Mouse (Mus musculus) right cerebral cortex, postnatal 10 days (tissue): ENCODE results near the gene Dusp7.

Experiments used
- DNase-seq, 2 experiments: peaks; one replicate each; pipeline ENCODE4 v3.0.0; 2021; ENCODE audit warnings: low spot score in 2 of 2

Gene Dusp7

DNA sequence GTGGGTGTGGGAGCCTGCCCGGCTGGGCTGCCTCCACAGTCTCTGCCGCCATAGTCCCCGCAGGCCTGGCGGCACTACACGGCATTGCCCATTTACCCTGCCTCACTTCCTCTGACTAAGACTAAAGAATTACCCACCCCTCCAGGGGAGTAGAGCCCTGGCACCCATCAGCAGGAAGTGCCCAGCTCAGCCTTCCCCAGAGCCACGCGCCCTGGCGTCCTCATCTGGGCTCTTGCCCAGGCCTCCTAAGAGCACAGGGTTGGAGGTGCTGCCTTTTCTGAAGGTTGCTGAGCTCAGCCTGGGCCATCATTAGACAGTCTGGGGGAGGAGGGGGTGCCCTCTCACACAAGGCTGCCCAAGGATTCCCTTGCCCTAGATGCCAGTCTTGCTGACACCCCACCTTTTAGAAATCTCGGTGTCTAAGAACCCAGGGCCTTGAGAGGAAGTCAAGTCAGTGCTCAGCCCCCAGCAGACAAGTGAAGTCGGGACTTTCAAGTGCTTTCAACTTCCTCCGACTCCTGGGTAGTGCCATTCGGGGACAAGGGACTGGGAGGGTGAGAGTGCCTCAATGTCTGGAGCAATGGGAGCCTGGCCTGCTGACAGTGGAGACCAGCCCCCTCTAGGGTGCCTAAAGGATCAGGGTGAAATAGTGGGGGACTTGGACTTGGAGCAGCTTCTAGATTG lies 17.9 kb downstream of the Dusp7 start:
- peak in 1 of 2 experiments; percentile 64 for DNase-seq

DNA sequence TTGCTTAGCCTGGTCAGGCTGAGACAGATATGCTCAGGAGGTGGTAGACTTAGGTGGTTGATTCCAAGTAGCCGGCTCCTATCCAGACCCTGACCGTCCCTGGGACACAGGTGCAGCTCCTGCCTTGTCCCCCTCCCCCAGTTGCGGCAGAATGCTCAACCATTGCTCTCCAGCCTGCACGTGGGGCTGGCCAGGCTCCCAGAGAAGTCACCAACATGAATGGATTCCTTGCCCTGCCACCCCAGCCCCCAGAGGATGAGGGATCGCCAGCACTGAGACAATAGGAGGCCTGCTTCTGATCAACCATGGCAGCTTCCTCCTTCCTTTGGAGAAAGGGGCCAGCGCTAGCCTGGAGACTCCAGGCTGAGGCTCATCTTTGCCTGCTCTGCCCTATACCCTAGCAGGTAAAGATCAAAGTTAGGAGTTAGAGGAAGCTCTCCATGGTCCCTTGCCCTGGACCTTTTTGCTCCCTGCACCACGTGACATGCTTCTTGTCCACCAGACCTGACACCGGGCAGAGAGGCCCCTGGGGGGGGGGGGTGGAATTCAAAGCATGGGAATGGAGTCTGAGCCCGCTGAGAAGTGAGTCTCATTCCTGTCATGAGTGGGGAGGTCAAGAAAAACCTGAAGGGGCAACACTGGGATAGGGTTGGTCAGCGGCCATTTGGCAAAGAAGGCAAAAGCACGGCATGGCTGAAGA lies 24.5 kb downstream of the Dusp7 start:
- no peak for DNase-seq

DNA sequence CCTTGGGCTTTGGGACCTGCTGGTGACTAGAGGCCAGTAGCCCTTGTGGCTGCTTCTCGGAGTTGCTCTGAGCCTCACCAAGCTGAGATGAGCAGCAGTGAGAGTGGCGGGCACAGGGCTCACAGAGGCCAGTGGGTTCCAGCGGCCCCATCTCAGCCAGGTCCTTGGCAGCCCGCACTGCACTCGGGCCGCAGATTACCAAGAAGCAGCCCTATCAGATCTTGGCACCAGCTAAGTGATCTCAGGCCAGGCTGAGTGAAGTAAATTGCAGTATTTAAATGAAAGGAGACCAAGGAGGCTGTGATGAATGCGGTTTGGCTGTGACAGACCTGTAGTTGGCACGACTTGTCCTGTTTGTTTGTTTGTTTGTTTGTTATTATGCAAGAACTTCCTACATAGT lies 25.1 kb downstream of the Dusp7 start:
- no peak for DNase-seq

DNA sequence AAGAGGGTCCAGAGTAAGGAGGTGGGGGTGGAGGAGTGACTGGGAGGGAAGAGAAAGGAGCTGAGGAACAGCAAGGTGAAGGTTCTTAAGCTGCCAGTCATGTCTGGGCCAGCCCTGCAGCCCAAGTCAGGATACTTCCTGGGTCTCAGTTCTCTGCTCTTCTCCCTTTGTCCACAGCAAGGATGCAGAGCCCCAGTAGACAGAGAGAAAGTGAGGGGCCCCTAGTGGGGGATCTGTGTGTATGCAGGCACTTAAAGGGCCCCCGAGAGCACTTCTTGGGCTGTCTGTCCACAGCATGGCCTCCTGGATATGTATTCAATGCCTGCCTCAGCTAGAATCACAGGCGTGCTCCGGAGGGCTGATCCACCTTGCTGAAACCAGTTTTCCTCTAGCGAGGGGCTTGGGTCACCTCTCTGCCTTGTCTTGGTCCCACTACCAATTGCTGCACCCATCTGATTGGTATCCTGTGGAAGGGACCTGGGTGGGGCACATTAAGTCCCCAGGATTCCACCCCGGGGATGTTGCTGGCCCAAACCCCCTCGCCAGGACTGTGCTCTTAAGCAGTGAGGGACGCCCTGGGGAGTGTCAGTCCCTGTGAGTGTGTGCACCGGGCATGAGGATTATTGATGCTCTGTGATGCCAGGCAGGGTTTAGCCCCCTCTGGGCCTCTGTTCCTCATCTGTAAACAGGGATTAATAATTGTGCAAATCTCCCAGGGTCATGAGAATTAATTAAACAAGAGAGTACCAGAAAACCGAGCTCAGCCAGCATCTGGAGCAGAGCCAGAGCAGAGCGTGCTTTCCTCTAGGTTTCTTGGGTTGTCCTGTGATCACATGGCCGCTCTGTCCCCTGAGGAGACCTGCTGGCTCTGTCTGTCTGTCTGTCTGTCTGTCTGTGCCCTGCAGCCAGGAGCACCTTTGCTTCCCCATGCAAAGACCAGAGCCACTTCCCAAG lies 26.5 kb downstream of the Dusp7 start:
- no peak for DNase-seq

DNA sequence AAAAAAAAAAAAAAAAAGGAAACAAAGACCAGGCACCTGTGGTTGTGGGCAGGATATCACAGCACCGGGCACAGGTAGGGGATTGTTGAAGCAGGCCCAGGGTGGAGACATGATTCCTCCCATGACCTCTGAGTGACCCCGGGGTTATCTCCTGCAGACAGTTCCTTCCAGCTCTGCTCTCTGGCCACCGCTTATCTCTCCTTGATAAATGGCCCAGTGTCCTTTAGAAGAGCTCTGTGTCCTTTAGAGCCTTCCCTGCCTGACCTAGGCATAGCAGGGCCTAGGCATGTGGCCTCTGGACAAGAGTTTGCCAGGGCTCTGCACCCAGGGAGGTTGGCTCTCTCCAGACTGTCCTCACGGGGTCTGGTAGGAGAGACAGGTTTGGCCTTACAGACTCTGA lies 29.3 kb downstream of the Dusp7 start:
- no peak for DNase-seq

DNA sequence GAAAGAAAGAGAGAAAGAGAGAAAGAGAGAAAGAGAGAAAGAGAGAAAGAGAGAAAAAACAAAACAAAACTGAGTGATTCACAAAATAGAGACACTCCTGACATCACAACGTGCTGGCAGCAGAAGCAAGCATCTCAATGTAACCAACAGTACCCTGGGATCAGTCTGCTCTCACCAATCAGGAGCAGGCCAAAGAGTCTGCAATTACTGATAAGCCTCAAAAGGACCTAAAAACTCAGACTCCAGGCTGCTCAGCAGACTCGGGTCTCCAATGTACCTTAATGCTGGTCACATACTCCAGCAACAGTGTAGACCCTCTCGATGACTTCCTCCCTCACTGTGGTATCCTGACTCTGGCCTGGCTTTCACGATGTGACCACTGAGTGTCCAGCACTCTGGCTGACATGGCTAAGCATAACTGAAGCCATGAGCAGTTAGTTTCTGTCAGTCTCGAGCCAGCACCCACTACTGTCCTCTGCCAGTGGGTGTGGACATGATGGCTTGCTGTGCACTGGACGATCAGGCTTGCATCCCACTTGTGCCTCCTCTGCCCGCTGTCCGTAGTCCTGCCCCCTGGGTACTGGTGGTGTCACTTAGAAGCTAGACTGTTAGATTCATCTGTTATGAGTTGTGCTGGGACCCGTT lies 30.4 kb downstream of the Dusp7 start:
- no peak for DNase-seq

DNA sequence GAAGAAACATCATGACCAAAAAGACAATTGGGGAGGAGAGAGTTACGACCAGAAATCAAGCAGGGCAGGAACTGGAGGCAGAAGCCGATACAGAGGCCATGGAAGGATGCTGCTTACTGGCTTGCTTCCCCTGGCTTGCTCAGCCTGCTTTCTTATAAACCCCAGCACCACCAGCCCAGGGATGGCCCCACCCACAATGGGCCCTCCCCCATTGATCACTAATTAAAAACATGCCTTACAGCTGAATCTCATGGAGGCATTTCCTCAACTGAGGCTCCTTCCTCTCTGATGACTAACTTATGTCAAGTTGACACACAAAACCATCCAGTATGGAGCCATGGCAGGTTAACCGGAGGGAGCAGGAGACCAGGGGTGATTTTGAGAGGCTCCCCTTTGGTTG lies 31.4 kb downstream of the Dusp7 start:
- no peak for DNase-seq

DNA sequence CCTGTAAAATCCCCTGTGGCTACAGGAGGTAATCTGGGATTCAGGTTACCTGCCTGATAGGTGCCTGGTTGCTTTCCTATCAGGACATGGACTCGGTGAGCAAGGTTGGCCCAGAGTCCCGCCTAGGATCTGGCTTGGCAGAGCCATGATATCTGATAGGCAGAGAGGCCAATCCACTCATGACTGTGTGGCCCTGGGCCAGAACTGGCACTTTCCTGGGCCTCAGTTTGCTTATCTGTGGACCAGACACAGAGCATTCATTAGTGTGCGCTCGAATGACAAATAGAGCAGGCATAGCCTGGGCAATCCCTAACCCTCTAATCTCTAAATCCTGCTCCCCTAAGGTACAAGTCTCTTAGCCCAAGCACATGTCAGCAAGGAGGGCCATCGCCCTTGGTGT lies 33.7 kb downstream of the Dusp7 start:
- no peak for DNase-seq

DNA sequence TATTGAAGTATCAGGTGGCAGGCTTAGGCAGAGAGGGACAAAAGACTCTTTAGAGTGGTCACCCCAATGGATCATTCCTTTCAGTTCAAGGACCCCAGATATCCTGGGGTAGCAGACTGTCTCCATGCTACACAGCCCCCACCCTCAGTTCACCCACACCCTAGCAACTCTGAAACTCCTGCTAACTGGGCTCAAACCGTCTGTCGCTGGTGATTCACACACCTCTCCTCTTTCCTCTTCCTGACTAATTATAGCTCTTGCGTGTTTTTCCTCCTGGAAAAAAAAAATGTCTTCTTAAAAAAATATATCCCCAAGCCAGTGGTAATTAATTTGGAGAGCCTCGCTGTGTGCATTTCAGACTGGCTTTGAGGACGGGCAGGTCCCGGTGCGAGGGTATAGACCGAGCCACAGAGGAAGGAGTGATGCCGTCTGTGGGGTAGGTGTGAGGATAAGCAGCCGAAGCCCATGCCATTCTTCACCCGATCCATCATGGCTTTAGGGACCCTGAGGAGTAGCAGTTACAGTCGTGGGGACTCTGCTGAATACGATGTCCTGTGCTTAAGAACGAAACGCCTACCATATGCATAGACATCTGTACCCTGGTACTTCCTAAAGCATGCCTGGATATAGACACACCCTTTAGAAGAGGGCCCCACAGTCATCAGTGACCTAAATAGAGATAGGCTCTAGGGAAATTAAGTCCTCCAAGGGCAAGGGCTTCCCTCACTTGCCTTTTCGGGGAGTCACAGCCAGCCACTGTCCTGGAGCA lies 34.4 kb downstream of the Dusp7 start:
- DNase-seq = peak; percentile 57 to 75

DNA sequence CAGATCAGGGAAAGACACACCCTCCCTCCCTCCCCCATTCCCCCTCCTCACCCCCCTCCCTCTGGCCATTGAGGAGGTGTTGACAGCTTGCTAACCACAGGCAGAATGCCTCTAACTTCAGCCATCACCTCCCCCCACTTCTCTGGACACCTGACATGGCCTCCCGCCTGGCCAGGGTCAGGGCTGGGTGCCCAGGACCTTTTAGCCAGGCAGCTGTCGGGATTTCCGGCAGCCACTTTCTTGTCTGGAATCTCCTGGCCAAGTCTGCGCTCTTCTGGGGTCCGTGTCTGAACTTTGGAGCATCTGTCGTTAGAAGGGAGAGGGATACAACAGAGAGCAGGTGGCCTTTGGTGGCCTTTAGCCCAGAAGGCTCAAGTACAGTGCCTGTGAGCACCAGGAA lies 36.8 kb downstream of the Dusp7 start:
- no peak for DNase-seq

DNA sequence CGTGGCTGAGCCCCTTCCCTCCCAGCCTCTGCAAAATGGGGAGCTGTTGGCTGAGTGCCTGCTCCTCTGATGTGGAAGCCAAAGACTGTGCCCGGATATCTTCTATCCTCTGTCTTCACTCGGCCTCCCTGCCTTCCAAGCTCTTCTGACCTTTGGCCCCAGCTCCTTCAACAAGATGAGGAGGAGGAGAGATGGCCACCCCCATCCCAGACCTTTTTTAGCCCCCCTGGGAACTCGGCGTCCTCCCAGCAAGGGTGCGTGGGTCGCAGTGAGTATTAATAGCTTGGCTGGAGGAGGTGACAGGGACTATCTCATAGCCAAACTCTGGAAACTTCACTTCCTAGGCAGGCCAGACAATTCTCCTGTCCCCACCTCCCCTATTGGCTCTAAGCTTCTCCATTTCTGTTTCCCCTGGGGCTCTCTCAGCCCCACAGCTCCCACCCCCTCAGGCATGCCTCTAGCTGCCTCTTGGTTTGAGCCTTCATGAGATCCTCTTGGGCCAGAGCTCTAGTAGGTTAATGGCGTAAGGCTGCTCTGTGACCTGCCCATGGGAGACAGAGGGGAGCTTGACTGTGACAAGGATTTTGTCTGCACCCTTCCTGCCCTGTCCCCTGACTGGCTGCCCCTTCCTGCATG lies 38.1 kb downstream of the Dusp7 start:
- no peak for DNase-seq

DNA sequence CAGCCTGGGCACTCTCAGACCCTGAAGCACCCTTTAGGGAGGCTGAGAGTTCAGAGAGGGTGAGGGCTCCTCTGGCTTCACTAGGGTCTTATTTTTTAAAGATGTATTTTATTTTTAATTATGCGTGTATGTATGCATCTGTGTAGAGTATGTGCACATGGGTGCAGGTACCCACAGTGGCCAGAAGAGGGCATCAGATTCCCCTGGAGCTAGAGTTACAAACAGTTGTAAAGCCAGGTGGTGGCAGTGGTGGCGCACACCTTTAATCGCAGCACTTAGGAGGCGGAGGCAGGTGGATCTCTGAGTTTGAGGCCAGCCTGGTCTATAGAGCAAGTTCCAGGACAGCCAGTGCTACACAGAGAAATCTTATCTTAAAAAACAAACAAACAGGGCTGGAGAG lies 40.7 kb downstream of the Dusp7 start:
- no peak for DNase-seq

DNA sequence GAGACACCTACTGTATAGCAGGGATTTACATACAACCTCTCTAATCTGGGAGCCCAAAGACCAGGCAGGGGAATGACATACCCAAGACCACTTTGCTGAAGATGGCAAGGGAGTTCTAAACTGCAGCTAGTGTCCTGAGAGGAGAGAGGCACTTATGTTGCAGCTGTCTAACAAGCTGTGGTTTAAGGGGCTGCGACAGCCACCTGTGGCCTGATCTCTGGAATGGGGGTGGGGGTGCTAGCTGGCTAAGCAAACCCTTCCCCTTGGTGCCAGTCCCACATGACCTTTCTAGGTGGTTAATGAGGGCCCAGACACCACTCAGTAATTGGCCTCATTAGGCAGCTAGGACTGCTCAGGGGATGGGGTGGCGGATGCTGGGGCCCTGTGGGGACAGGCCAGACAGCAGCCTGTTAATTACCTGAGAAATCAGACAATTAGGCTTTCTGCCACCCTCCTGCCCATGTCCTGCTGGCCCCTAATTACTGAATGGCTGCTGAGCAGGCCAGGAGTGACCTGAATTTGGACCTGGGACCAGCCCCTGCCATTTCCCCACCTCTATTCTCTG lies 41.7 kb downstream of the Dusp7 start:
- DNase-seq = no peak

DNA sequence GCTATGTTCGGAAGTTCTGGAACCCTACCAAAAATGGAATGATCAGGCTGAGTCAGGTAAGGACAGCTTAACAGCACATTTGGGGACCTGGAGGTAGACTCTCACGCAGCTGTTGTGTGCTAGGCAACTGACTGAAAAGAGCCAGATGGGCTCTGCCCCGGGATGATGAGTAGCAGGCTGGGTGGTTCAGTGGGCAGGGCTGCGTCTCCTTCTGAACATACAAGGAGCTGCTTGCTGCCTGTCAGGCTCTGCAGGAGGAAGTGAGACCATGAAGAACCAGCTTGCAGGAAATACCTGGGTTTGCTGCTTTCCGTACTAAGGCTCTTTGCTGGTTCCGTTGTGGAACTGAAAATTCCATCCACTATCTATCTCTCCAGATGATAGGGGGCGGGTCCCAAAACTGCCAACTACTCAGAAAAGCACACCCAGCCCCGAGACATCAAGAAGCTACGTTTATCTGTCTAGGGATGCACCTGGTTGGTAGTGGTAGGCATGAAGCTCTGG lies 42.7 kb downstream of the Dusp7 start:
- DNase-seq = peak in 1 of 2 experiments; percentile 74

DNA sequence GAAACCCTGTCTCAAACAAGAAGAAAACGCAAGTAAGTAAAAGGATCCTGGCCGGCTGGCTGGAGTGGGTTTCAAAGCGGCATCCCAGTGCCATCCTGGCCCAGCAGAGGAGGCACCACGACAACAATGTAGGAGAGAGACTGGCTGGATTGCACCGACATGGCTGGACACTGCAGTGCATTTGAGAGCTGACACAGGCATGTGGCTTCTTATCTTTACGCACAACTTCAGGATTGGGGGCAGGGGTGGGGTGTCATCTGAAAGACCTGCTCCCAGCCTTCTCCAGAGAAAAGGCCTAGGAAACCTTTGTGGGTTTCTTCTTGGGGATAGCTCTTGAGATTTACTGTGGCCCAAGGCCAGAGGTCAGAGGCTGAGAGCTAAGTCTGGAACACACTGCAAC lies 43.3 kb downstream of the Dusp7 start:
- DNase-seq = no peak

DNA sequence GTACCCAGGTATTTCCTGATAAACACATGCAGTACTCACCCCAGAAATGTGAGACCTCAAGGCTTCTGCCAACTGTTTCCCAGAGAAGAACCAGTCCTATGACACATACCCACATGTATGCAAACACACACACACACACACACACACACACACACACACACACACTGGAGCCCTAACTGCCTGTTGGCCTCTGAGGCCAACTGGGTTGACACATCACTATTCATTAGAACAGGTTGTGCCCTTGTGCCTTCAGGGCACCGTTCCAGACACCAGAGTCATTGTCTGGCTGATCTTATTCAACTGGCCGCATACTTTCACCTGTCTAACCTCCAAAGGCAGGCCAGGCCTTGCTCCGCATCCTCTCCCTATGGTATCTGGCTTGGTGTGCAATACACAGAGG lies 43.8 kb downstream of the Dusp7 start:
- no peak for DNase-seq

DNA sequence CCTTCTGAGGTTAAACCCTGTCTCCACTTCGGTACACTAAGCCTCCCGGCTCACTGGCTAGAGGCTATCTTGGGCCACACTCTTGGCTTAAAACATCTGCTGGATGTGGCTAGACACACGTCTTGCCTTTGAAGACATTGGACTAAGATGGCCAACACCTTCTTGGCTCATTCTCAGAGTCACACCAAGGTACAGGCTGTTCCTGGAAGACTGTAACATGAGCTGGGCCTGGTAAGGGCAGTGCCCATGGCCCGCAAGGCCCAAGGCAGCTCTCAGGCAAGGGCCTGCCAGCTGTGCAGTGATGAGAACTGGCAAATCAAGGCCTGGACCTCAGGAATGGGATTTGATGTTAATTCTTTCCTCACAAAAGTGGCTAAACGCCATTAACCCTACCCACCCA lies 45.2 kb downstream of the Dusp7 start:
- DNase-seq = no peak

DNA sequence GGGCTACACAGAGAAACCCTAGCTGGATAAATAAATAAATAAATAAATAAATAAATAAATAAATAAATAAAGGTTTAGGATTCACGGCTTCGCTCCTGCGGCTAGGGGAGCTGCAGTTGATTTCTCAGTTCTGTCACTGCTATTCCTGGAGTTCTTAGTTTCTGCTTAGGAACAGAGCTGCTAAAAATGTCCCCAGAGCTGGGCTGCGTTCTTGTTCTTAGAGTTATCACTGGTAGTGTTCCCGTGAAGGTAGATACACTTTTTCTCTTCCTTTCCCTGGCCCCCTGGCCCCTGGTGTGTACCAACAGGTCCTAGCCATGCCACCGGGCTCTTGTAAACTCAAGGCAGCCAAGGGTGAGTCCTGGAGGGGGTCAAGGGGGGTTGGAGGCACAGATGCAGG lies 48.4 kb downstream of the Dusp7 start:
- peak in 1 of 2 experiments; percentile 75 for DNase-seq

DNA sequence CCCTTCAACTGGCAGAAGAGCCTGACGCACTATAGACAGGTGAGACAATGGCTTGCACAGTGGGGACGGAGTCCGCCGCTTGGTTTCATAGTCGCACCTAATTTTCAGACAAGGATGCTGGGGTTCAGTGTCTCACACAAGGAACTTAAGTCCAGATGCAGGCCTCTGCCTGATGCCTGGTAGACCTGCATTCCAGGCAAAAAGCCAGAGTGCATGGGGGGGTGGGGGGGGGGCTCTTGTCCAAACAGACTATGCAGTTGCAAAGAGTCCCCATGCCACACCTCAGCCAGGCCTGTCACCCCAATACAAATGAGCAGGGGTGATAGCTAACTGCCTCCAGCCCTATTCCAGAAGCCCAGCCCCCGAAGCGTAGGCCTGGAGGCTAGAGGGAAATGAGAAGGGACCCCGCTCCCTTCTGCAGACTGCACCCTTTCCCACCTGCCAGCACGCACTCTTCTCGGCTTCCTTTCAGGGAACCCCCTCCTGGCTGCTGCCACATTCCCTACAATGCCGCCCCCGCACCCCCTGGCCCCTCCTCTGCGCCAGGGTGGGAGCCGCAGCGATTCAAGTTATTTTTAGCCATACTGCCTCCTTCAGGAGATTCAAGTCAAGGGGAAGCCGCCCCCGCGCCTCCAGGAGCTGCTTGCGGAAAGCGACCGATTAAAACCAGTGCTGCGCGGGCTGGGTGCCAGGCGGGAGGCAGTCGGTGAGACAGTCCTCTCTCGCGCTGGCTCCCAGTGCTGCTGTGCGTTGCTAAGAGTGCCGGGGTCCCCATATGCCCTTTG lies 49.6 kb downstream of the Dusp7 start:
- peak; percentile 98 to 99 for DNase-seq
